Mouse (Mus musculus) testis, adult 2 months (tissue): ENCODE results near the gene Dhdds.

Experiments
- CTCF ChIP-seq: fragments of 200-500 bp; IDR thresholded peaks from 2 replicates; pipeline ENCODE4 v1.5.1; 2012; ENCODE audit warnings: low read depth, mild to moderate bottlenecking, inconsistent platforms, low read length, moderate library complexity; ENCODE audit not compliant: control insufficient read depth, insufficient read depth, insufficient replicate concordance
- POLR2A ChIP-seq: fragments of 200-500 bp; IDR thresholded peaks from 2 replicates; pipeline ENCODE4 v1.6.1; 2012; ENCODE audit warnings: low read depth, mild to moderate bottlenecking, inconsistent platforms, low read length, moderate library complexity; ENCODE audit not compliant: control insufficient read depth

GRCm38 (mm10) chr4:134012858-134013528 lies 12.3 kb upstream of the Dhdds start:
- TF ChIP-seq CTCF (no peak), POLR2A (no peak)
